8 mouse cellular contexts compared by ENCODE assay signal in the genomic region with DNA sequence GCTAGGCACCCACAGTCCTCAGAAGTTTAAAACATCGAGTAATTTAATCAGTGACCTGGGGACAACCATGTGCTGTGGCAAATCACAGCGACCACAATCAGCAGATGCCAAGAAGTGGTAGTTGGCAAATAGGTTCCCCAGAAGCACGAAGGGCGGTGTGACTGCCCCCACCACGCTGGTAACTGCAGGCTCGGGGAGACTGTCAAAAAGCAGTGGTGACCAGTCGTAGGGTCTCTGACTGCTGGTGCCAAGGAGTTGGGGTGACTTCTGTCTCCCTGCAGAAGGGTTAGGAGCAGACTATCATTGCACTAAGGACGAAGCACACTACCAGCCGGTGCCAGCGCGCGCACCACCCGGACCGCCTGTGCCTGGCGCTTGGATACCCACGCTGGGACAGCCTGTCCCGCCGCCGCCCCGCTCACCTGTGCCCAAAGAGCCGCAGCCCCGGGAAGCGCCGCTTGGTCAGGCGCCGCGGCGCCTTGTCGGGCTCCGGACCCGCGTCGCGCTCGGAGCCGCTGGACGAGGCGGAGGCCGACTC. TPM values are rescaled to one million over a fixed set of nuclear protein-coding genes. Genes with fewer than 3 reads are reported as not detected.
DNase-seq lines count a peak whose midpoint lies in the region; ATAC-seq and TF ChIP-seq lines count a peak whose summit lies in the region.

No protein-coding gene starts in this region.

- TF ChIP-seq CTCF in lung, embryonic 14.5 days (IDR thresholded peaks at IDR 0.05; ENCODE audit: low read depth) = no peak
- TF ChIP-seq CTCF in bone marrow macrophage, adult 2 months (IDR thresholded peaks at IDR 0.05; ENCODE audit: low read depth, low read length) = no peak

- peak overlapping the region; percentile 95 for H3K4me2 ChIP-seq in lung, embryonic 14.5 days
- H3K4me2 ChIP-seq in heart, embryonic 12.5 days = peak overlapping the region; percentile 96
- H3K4me2 ChIP-seq in limb, embryonic 12.5 days = peak overlapping the region; percentile 92
- peak overlapping the region; percentile 86 for H3K4me2 ChIP-seq in neural tube, embryonic 15.5 days

- intact Hi-C loops in left cerebral cortex, postnatal 14 days (cut with DNase I) = loop anchor here (2.0 kb wide), 1 partner anchor 18 kb away; a partner anchor contains a TSS

- peaks cover 11% of the 10 kb centered on the region for H3K4me1 ChIP-seq in lung, embryonic 14.5 days (ENCODE audit: insufficient read depth)
- H3K4me1 ChIP-seq in bone marrow macrophage, adult 2 months (ENCODE audit: control insufficient read depth, insufficient read depth, low read length) = peaks cover 49% of the 10 kb centered on the region
- peaks cover 74% of the 10 kb centered on the region for H3K4me1 ChIP-seq in heart, embryonic 12.5 days (replicated peaks)
- peaks cover 34% of the 10 kb centered on the region for H3K4me1 ChIP-seq in limb, embryonic 12.5 days (replicated peaks)
- peaks cover 44% of the 10 kb centered on the region for H3K4me1 ChIP-seq in neural tube, embryonic 15.5 days

- H3K4me3 ChIP-seq in lung, embryonic 14.5 days (ENCODE audit: low read depth, low read length) = peak overlapping the region; percentile 87
- H3K4me3 ChIP-seq in bone marrow macrophage, adult 2 months (ENCODE audit: insufficient read depth, low read length) = peak overlapping the region; percentile 81
- H3K4me3 ChIP-seq in heart, embryonic 12.5 days = peak overlapping the region; percentile 89
- peak overlapping the region; percentile 88 for H3K4me3 ChIP-seq in limb, embryonic 12.5 days (replicated peaks)
- H3K4me3 ChIP-seq in neural tube, embryonic 15.5 days (replicated peaks) = peak overlapping the region; percentile 89

- H3K27ac ChIP-seq in lung, embryonic 14.5 days (ENCODE audit: low read depth) = peak overlapping the region; percentile 73
- peak overlapping the region; percentile 18 for H3K27ac ChIP-seq in bone marrow macrophage, adult 2 months (ENCODE audit: insufficient read depth, low read depth, low read length)
- peak overlapping the region; percentile 80 for H3K27ac ChIP-seq in heart, embryonic 12.5 days (ENCODE audit: poor library complexity, severe bottlenecking)
- H3K27ac ChIP-seq in limb, embryonic 12.5 days = peak overlapping the region; percentile 76
- peak overlapping the region; percentile 77 for H3K27ac ChIP-seq in neural tube, embryonic 15.5 days (replicated peaks)

- TF ChIP-seq POLR2A in bone marrow macrophage, adult 2 months (IDR thresholded peaks at IDR 0.05; ENCODE audit: borderline replicate concordance, low read depth, low read length) = no peak

- 0 out of 2 replicates have a peak, but pooled peaks cover 8% of the 10 kb centered on the region for H3K36me3 ChIP-seq in lung, embryonic 14.5 days (ENCODE audit: insufficient read depth)
- 0 out of 2 replicates have a peak, but pooled peaks cover 3% of the 10 kb centered on the region for H3K36me3 ChIP-seq in heart, embryonic 12.5 days
- H3K36me3 ChIP-seq in limb, embryonic 12.5 days = no peaks in the 10 kb centered on the region
- no peaks in the 10 kb centered on the region for H3K36me3 ChIP-seq in neural tube, embryonic 15.5 days

- H3K9me3 ChIP-seq in lung, embryonic 14.5 days (ENCODE audit: low read depth, low read length) = no peaks in the 10 kb centered on the region
- H3K9me3 ChIP-seq in heart, embryonic 12.5 days (replicated peaks) = no peaks in the 10 kb centered on the region
- no peaks in the 10 kb centered on the region for H3K9me3 ChIP-seq in limb, embryonic 12.5 days
- H3K9me3 ChIP-seq in neural tube, embryonic 15.5 days (replicated peaks) = no peaks in the 10 kb centered on the region

- under 1% methylated on average over 39 of the region's 39 CpGs for WGBS in lung, embryonic 14.5 days
- under 1% methylated on average over 39 of the region's 39 CpGs for WGBS in heart, embryonic 12.5 days
- WGBS in limb, embryonic 12.5 days = under 1% methylated on average over 39 of the region's 39 CpGs
- WGBS in neural tube, embryonic 15.5 days = 0% methylated on average over 23 of the region's 39 CpGs

- peak; percentile 31; the same call in 1 of the 2 replicates for ATAC-seq in lung, embryonic 14.5 days (ENCODE audit: insufficient read depth)
- peak; percentile 23 for ATAC-seq in heart, embryonic 12.5 days (ENCODE audit: insufficient number of reproducible peaks, low FRiP score)
- ATAC-seq in limb, embryonic 12.5 days (ENCODE audit: insufficient number of reproducible peaks, insufficient read depth, low FRiP score, low TSS enrichment, low read depth) = 0 out of 2 replicates have a peak, but pooled peaks have one; percentile 11
- ATAC-seq in neural tube, embryonic 15.5 days (ENCODE audit: low FRiP score) = peak; percentile 59
- ATAC-seq in granulocyte monocyte progenitor cell, adult 5-6 weeks (replicated peaks; ENCODE audit: poor library complexity, severe bottlenecking) = no peak

- peak; percentile 38 for DNase-seq in lung, embryonic 14.5 days
- DNase-seq in lung, postnatal 25 days (ENCODE audit: low spot score) = no peak
- no peak for DNase-seq in left cerebral cortex, postnatal 14 days (ENCODE audit: low spot score in 2 of 2)

- no peaks in the 10 kb centered on the region for H3K27me3 ChIP-seq in lung, embryonic 14.5 days (ENCODE audit: insufficient read depth, low read length)
- no peaks in the 10 kb centered on the region for H3K27me3 ChIP-seq in heart, embryonic 12.5 days (replicated peaks)
- H3K27me3 ChIP-seq in limb, embryonic 12.5 days = peaks cover 4% of the 10 kb centered on the region; the same call in 1 of the 2 replicates
- H3K27me3 ChIP-seq in neural tube, embryonic 15.5 days (replicated peaks) = 0 out of 2 replicates have a peak, but pooled peaks cover 6% of the 10 kb centered on the region

- peak overlapping the region; percentile 85 for H3K9ac ChIP-seq in lung, embryonic 14.5 days
- H3K9ac ChIP-seq in heart, embryonic 12.5 days = peak overlapping the region; percentile 94
- H3K9ac ChIP-seq in limb, embryonic 12.5 days (replicated peaks) = peak overlapping the region; percentile 89
- peak overlapping the region; percentile 92 for H3K9ac ChIP-seq in neural tube, embryonic 15.5 days (replicated peaks)

RNA-seq across cellular contexts. Expression of a gene that starts 12.7 kb away (rescaled TPM):
- 59.2 and 63.9 TPM in 2 replicates for polyA plus RNA-seq in lung, embryonic 14.5 days (2014; fragmentation: Nextera tagmentation; extraction: Ambion mirVana)
- polyA plus RNA-seq in bone marrow macrophage, adult 2 months (2012; ENCODE audit: insufficient read depth, insufficient read length, missing spikeins) = 129 and 144 TPM in 2 replicates
- polyA plus RNA-seq in heart, embryonic 12.5 days (2016; fragmentation: Nextera tagmentation; extraction: Ambion mirVana) = 43.8 and 48.8 TPM in 2 replicates
- 33.7 and 39.9 TPM in 2 replicates for polyA plus RNA-seq in limb, embryonic 12.5 days (2016; fragmentation: Nextera tagmentation; extraction: Ambion mirVana)
- 34.8 and 45.9 TPM in 2 replicates for polyA plus RNA-seq in neural tube, embryonic 15.5 days (2015; fragmentation: Nextera tagmentation; extraction: Ambion mirVana)
- total RNA-seq in left cerebral cortex, postnatal 14 days (2021) = 100 to 1,000 TPM; 342 to 377 TPM
- total RNA-seq in granulocyte monocyte progenitor cell, adult 5-6 weeks (2014; fragmentation: Nextera tagmentation) = 115 and 135 TPM in 2 replicates
- total RNA-seq in granulocyte monocyte progenitor cell, adult 5-6 weeks (2017) = 75.7 and 89.4 TPM in 2 replicates

RNA-seq across cellular contexts. Expression of a gene that starts 17.4 kb away (rescaled TPM):
- polyA plus RNA-seq in lung, embryonic 14.5 days (2014; fragmentation: Nextera tagmentation; extraction: Ambion mirVana) = 0.34 and 1.1 TPM in 2 replicates
- polyA plus RNA-seq in bone marrow macrophage, adult 2 months (2012; ENCODE audit: insufficient read depth, insufficient read length, missing spikeins) = not detected in 2 replicates
- polyA plus RNA-seq in heart, embryonic 12.5 days (2016; fragmentation: Nextera tagmentation; extraction: Ambion mirVana) = 3.2 and 4.0 TPM in 2 replicates
- polyA plus RNA-seq in limb, embryonic 12.5 days (2016; fragmentation: Nextera tagmentation; extraction: Ambion mirVana) = 0.28 and 0.59 TPM in 2 replicates
- polyA plus RNA-seq in neural tube, embryonic 15.5 days (2015; fragmentation: Nextera tagmentation; extraction: Ambion mirVana) = 0.24 and 0.57 TPM in 2 replicates
- total RNA-seq in left cerebral cortex, postnatal 14 days (2021) = not detected
- total RNA-seq in granulocyte monocyte progenitor cell, adult 5-6 weeks (2014; fragmentation: Nextera tagmentation) = not detected in 2 replicates
- total RNA-seq in granulocyte monocyte progenitor cell, adult 5-6 weeks (2017) = 0.21 TPM in 1 of 2 replicates, not detected in the other

RNA-seq across cellular contexts. Expression of a gene that starts 30.8 kb away (rescaled TPM):
- polyA plus RNA-seq in lung, embryonic 14.5 days (2014; fragmentation: Nextera tagmentation; extraction: Ambion mirVana) = 1,044 and 1,097 TPM in 2 replicates
- 1.0 and 3.4 TPM in 2 replicates for polyA plus RNA-seq in bone marrow macrophage, adult 2 months (2012; ENCODE audit: insufficient read depth, insufficient read length, missing spikeins)
- 724 and 730 TPM in 2 replicates for polyA plus RNA-seq in heart, embryonic 12.5 days (2016; fragmentation: Nextera tagmentation; extraction: Ambion mirVana)
- polyA plus RNA-seq in limb, embryonic 12.5 days (2016; fragmentation: Nextera tagmentation; extraction: Ambion mirVana) = 2,281 and 2,291 TPM in 2 replicates
- 161 and 243 TPM in 2 replicates for polyA plus RNA-seq in neural tube, embryonic 15.5 days (2015; fragmentation: Nextera tagmentation; extraction: Ambion mirVana)
- 10 to 100 TPM; 24.9 to 26.3 TPM for total RNA-seq in left cerebral cortex, postnatal 14 days (2021)
- total RNA-seq in granulocyte monocyte progenitor cell, adult 5-6 weeks (2014; fragmentation: Nextera tagmentation) = 1.3 and 4.1 TPM in 2 replicates
- total RNA-seq in granulocyte monocyte progenitor cell, adult 5-6 weeks (2017) = not detected in 2 replicates

RNA-seq across cellular contexts. Expression of a gene that starts 35.9 kb away (rescaled TPM):
- polyA plus RNA-seq in lung, embryonic 14.5 days (2014; fragmentation: Nextera tagmentation; extraction: Ambion mirVana) = 0.22 and 0.33 TPM in 2 replicates
- not detected in 2 replicates for polyA plus RNA-seq in bone marrow macrophage, adult 2 months (2012; ENCODE audit: insufficient read depth, insufficient read length, missing spikeins)
- polyA plus RNA-seq in heart, embryonic 12.5 days (2016; fragmentation: Nextera tagmentation; extraction: Ambion mirVana) = 0.15 TPM in 1 of 2 replicates, not detected in the other
- polyA plus RNA-seq in limb, embryonic 12.5 days (2016; fragmentation: Nextera tagmentation; extraction: Ambion mirVana) = 0.33 and 0.65 TPM in 2 replicates
- 1.4 and 1.5 TPM in 2 replicates for polyA plus RNA-seq in neural tube, embryonic 15.5 days (2015; fragmentation: Nextera tagmentation; extraction: Ambion mirVana)
- 10 to 100 TPM; 37.3 to 42.0 TPM for total RNA-seq in left cerebral cortex, postnatal 14 days (2021)
- total RNA-seq in granulocyte monocyte progenitor cell, adult 5-6 weeks (2014; fragmentation: Nextera tagmentation) = not detected in 2 replicates
- 0.26 TPM in 1 of 2 replicates, not detected in the other for total RNA-seq in granulocyte monocyte progenitor cell, adult 5-6 weeks (2017)

Comparison
In these comparisons a context has a peak if more than half of its experiments do, and no peak if none do; other contexts are left out.
1. H3K27ac ChIP-seq: peak in every context shown above with its lines; median percentile 80 in heart, embryonic 12.5 days; 77 in neural tube, embryonic 15.5 days; 76 in limb, embryonic 12.5 days; 73 in lung, embryonic 14.5 days; 18 in bone marrow macrophage, adult 2 months.
2. RNA of a gene that starts 30.8 kb away (polyA plus RNA-seq): 2,281 to 2,291 TPM in limb, embryonic 12.5 days, 1,044 to 1,097 TPM in lung, embryonic 14.5 days, 724 to 730 TPM in heart, embryonic 12.5 days and 161 to 243 TPM in neural tube, embryonic 15.5 days; 1.0 to 3.4 TPM in bone marrow macrophage, adult 2 months; every median in the first group is over 10 times any median in the second.
3. Peak in every context shown above with its lines, with median percentiles within 50 percentile points of each other: H3K4me2 ChIP-seq, H3K4me3 ChIP-seq and H3K9ac ChIP-seq.